Mouse (Mus musculus) kidney, adult 2 months (tissue): ENCODE results near the gene Gm10837.

Experiments used
- CTCF ChIP-seq: fragments of 200-500 bp; conservative IDR thresholded peaks from 2 replicates; pipeline ENCODE4 v1.5.1; 2011; ENCODE audit warnings: low read depth, mild to moderate bottlenecking, control low read depth, low read length, moderate library complexity, mixed read lengths; ENCODE audit not compliant: insufficient read depth, insufficient read length
- POLR2A ChIP-seq: fragments of 200-500 bp; IDR thresholded peaks from one replicate; pipeline ENCODE4 v1.6.1; 2011; ENCODE audit warnings: low read depth, low read length, control low read depth

DNA sequence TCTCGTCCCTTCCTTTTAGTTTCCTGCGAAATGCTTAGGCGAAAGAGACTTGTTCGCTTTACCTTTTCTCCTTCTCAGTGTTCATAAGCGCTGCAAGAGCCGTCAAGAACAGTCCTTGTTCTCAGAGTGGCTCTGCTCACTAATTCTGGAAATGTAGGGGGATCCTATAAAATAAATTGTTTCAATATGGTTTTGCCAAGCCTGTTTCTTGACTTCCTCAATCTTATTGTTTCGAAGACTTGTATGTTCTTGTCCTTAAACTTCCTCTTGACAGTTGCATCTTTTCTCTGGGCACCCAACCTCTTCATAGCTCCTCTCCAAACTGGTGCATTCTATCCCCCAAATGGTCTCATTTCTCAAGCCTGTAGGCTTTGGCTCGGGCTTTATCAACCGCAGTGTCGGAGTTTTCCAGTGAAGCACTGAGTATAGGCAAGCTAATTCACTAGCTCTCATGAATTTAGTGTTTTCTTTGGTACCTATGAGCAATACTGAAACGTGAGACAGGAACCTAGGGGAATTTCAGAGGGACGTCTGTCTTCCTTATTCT is 4.7 kb upstream of the Gm10837 start:
- no peak for TF ChIP-seq POLR2A
- TF ChIP-seq CTCF: no peak
